Mouse (Mus musculus) midbrain, embryonic 11.5 days (tissue): ENCODE measurements around the gene Arhgap28. TPM values are rescaled to one million over a fixed set of nuclear protein-coding genes. Genes with fewer than 3 reads are reported as not detected.

Source experiments
- ATAC-seq: fragments of 200-750 bp; cut with Nextera tagmentation; 2 replicates; pipeline ENCODE4 v1.8.0; 2017; ENCODE audit warnings: moderate TSS enrichment, moderate library complexity; ENCODE audit not compliant: low FRiP score
- DNase-seq: peaks from one replicate; pipeline ENCODE4 v3.0.0; 2015; ENCODE audit warnings: low spot score; ENCODE audit errors: missing footprints
- H3K27ac ChIP-seq: fragments of 300-500 bp; sonication (generic); 2 replicates; pipeline ENCODE4 v1.5.1; 2014; ENCODE audit warnings: low read depth, low read length
- H3K27me3 ChIP-seq: fragments of 300-500 bp; sonication (generic); 2 replicates; pipeline ENCODE4 v1.6.1; 2014; ENCODE audit warnings: mild to moderate bottlenecking, low read length, moderate library complexity, mixed read lengths; ENCODE audit not compliant: control insufficient read depth, insufficient read depth
- H3K36me3 ChIP-seq: fragments of 300-500 bp; sonication (generic); 2 replicates; pipeline ENCODE4 v1.6.1; 2014; ENCODE audit warnings: mild to moderate bottlenecking, low read length, moderate library complexity, mixed read lengths; ENCODE audit not compliant: control insufficient read depth, insufficient read depth
- H3K4me1 ChIP-seq: fragments of 300-500 bp; sonication (generic); 2 replicates; pipeline ENCODE4 v1.6.1; 2014; ENCODE audit warnings: low read length; ENCODE audit not compliant: control insufficient read depth, insufficient read depth
- H3K4me2 ChIP-seq: fragments of 300-500 bp; sonication (generic); 2 replicates; pipeline ENCODE4 v1.6.1; 2014; ENCODE audit warnings: mild to moderate bottlenecking, moderate library complexity
- H3K4me3 ChIP-seq: fragments of 300-500 bp; sonication (generic); 2 replicates; pipeline ENCODE4 v1.5.1; 2014; ENCODE audit warnings: low read depth, low read length
- H3K9ac ChIP-seq: fragments of 300-500 bp; sonication (generic); 2 replicates; pipeline ENCODE4 v1.6.1; 2014; ENCODE audit warnings: low read length
- H3K9me3 ChIP-seq: fragments of 300-500 bp; sonication (generic); 2 replicates; pipeline ENCODE4 v1.6.1; 2016; ENCODE audit warnings: low read length; ENCODE audit not compliant: control insufficient read depth
- WGBS: fragments of 180-500 bp; shearing (Covaris S2); extraction: QIAGEN DNeasy Blood & Tissue Kit; methylation state at CpG from one replicate; pipeline ENCODE4 v1.1.7; 2014; 5-methylcytosine and 5-hydroxymethylcytosine counted together
- polyA plus RNA-seq: library from polyadenylated mRNA; unstranded; fragments of >200 nt; fragmentation: Nextera tagmentation; extraction: Ambion mirVana; gene quantifications from 2 replicates; pipeline ENCODE4 v1.2.1, GENCODE M21; 2014

The Arhgap28 gene
- polyA plus RNA-seq, 1 experiment from 2014 or later = 21.7 TPM

DNA sequence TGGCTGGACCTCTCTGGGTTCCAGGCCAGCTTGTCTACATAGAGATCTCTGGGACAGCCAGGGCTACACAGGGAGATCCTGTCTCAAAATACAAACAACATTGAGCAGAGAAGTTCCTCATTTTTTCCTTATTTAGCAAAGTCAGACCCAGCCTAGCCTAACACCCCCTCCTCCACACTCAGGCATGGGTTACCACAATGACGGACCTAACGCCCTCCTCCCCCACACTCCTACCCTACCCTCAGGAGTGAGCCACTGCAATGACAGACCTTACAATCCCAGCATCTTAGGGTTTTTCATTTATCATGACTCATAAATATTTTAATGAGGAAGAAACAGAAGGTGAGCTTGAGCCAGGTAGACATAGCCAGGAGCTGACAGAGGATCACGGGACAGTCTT, 73.0 kb downstream of the Arhgap28 start:
- Histone ChIP-seq H3K4me2 (no peak overlapping the region), H3K36me3 (no peaks in the 10 kb centered on the region), H3K27ac (no peak overlapping the region), H3K4me1 (no peaks in the 10 kb centered on the region), H3K4me3 (no peak overlapping the region), H3K27me3 (no peaks in the 10 kb centered on the region), H3K9ac (no peak overlapping the region), H3K9me3 (no peaks in the 10 kb centered on the region)
- DNase-seq = no peak
- no peak for ATAC-seq
- 86% methylated on average over 3 of the region's 3 CpGs for WGBS

- Histone ChIP-seq H3K9ac (no peak overlapping the region), H3K27me3 (no peaks in the 10 kb centered on the region), H3K27ac (no peak overlapping the region), H3K4me2 (no peak overlapping the region), H3K9me3 (no peaks in the 10 kb centered on the region), H3K4me1 (no peaks in the 10 kb centered on the region), H3K4me3 (no peak overlapping the region), H3K36me3 (no peaks in the 10 kb centered on the region)
- 93% methylated on average over 3 of the region's 3 CpGs for WGBS
- DNase-seq (no peak), ATAC-seq (no peak)
These were observed 73.5 kb downstream of the Arhgap28 start for GRCm38 (mm10) chr17:67930467-67930866.

GRCm38 (mm10) chr17:67928280-67928679, 75.6 kb downstream of the Arhgap28 start:
- no peak overlapping the region for H3K4me3 ChIP-seq
- H3K4me2 ChIP-seq = no peak overlapping the region
- no peak for ATAC-seq
- H3K4me1 ChIP-seq = no peaks in the 10 kb centered on the region
- no peaks in the 10 kb centered on the region for H3K36me3 ChIP-seq
- H3K9ac ChIP-seq = no peak overlapping the region
- 87% methylated on average over 6 of the region's 6 CpGs for whole genome bisulfite sequencing
- H3K27ac ChIP-seq = no peak overlapping the region
- DNase-seq = no peak
- H3K9me3 ChIP-seq = no peaks in the 10 kb centered on the region
- no peaks in the 10 kb centered on the region for H3K27me3 ChIP-seq

DNA sequence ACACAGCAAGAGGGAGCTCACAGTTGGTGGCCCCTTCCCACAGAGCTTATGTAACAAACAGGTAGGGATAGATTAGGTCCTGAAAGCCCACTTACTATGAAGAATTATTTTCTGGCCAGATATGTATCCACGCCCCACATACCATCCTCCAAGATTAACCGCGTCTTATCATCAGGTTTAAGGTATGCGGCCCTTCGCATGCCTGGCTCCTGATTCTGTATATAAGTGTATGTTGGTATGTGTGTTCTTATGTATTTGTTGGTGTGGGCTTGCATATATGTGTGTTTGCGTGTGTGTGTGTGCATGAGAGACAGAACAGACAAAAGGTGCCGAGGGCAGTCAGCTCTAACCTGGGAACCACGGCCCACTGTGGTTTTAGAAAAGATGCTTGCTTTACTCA, 76.1 kb downstream of the Arhgap28 start:
- Histone ChIP-seq H3K9ac (no peak overlapping the region), H3K36me3 (no peaks in the 10 kb centered on the region), H3K27me3 (no peaks in the 10 kb centered on the region), H3K27ac (no peak overlapping the region), H3K4me2 (no peak overlapping the region), H3K4me1 (no peaks in the 10 kb centered on the region), H3K4me3 (no peak overlapping the region), H3K9me3 (no peaks in the 10 kb centered on the region)
- 92% methylated on average over 8 of the region's 8 CpGs for WGBS
- DNase-seq (no peak), ATAC-seq (no peak)

- Histone ChIP-seq H3K4me2 (no peak overlapping the region), H3K27me3 (no peaks in the 10 kb centered on the region), H3K4me1 (no peaks in the 10 kb centered on the region), H3K27ac (no peak overlapping the region), H3K9me3 (no peaks in the 10 kb centered on the region), H3K36me3 (no peaks in the 10 kb centered on the region), H3K4me3 (no peak overlapping the region), H3K9ac (no peak overlapping the region)
- no peak for ATAC-seq
- WGBS = 76% methylated on average over 7 of the region's 7 CpGs
- DNase-seq = peak; percentile 62
These were observed 84.0 kb downstream of the Arhgap28 start for GRCm38 (mm10) chr17:67919959-67920358.

GRCm38 (mm10) chr17:67918201-67918600, 85.7 kb downstream of the Arhgap28 start:
- Histone ChIP-seq H3K4me2 (no peak overlapping the region), H3K9me3 (no peaks in the 10 kb centered on the region)

DNA sequence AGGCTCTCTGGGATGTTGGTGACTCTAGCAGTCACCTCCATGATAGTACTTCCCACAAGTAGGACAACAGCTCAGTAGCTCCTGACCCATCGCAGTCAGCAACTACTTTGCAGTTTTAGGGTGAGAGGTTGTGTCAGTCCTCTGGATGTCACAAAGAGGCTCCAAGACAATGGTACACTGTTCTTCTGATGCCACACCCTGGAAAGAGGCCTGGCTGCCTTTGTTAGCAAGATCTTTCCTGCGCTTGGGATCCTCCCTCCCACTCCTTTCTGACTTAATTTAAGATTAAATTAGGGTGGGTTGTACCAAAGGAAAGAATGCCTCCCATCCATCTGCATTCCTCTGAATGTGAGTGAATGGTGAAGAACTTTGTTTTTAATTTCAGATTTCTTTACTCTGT, 87.0 kb downstream of the Arhgap28 start:
- WGBS = 73% methylated on average over 2 of the region's 2 CpGs
- no peak overlapping the region for H3K9ac ChIP-seq
- no peak overlapping the region for H3K27ac ChIP-seq
- peak; percentile 12 for DNase-seq
- ATAC-seq = no peak
- H3K27me3 ChIP-seq = no peaks in the 10 kb centered on the region
- no peaks in the 10 kb centered on the region for H3K9me3 ChIP-seq
- no peak overlapping the region for H3K4me2 ChIP-seq
- no peaks in the 10 kb centered on the region for H3K4me1 ChIP-seq
- no peaks in the 10 kb centered on the region for H3K36me3 ChIP-seq
- no peak overlapping the region for H3K4me3 ChIP-seq

More at GRCm38 (mm10) chr17:67918201-67918600, 85.7 kb downstream of the Arhgap28 start:
- DNase-seq (peak; percentile 14), ATAC-seq (no peak)
- WGBS = 94% methylated on average over 7 of the region's 7 CpGs
- H3K4me3 ChIP-seq = no peak overlapping the region
- H3K27me3 ChIP-seq = no peaks in the 10 kb centered on the region
- no peaks in the 10 kb centered on the region for H3K36me3 ChIP-seq
- no peak overlapping the region for H3K9ac ChIP-seq
- H3K4me1 ChIP-seq = no peaks in the 10 kb centered on the region
- H3K27ac ChIP-seq = no peak overlapping the region

GRCm38 (mm10) chr17:67912640-67913039, 91.3 kb downstream of the Arhgap28 start:
- DNase-seq (peak; percentile 89), ATAC-seq (peak; percentile 52; the same call in 1 of the 2 replicates)
- Histone ChIP-seq H3K36me3 (no peaks in the 10 kb centered on the region), H3K4me3 (no peak overlapping the region), H3K4me1 (no peaks in the 10 kb centered on the region), H3K27me3 (no peaks in the 10 kb centered on the region), H3K4me2 (no peak overlapping the region), H3K9me3 (no peaks in the 10 kb centered on the region), H3K27ac (no peak overlapping the region), H3K9ac (no peak overlapping the region)
- WGBS = 64% methylated on average over 12 of the region's 12 CpGs

- 86% methylated on average over 11 of the region's 11 CpGs for WGBS
- Histone ChIP-seq H3K9ac (no peak overlapping the region), H3K27ac (no peak overlapping the region), H3K27me3 (no peaks in the 10 kb centered on the region), H3K9me3 (no peaks in the 10 kb centered on the region), H3K36me3 (no peaks in the 10 kb centered on the region), H3K4me3 (no peak overlapping the region), H3K4me1 (no peaks in the 10 kb centered on the region), H3K4me2 (no peak overlapping the region)
- DNase-seq = peak; percentile 73
- ATAC-seq = no peak
These were observed 91.9 kb downstream of the Arhgap28 start for GRCm38 (mm10) chr17:67912051-67912450.

DNA sequence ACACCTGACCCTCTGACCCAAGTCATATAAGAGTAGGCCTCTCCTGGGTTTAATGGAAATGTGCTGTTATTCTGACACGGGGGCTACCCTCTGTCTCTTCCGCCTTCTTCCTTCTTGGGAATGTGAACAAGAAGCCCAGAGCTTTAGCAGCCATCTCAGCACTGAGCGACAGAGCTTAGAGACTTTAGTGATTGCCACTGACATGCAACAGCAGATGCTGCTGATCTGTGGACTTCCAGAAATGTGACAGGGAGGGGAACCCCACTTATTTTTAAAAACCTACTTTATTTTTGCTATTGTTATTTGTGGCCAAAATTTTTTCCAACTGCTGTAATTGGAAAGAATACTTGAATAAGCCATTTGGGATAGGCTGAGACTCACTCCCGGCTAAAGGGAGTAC, 95.4 kb downstream of the Arhgap28 start:
- ATAC-seq = no peak
- no peaks in the 10 kb centered on the region; the same call in 1 of the 2 replicates for H3K4me1 ChIP-seq
- no peak for DNase-seq
- no peaks in the 10 kb centered on the region for H3K9me3 ChIP-seq
- H3K36me3 ChIP-seq = no peaks in the 10 kb centered on the region
- no peak overlapping the region for H3K27ac ChIP-seq
- H3K4me2 ChIP-seq = no peak overlapping the region
- H3K9ac ChIP-seq = no peak overlapping the region
- no peak overlapping the region for H3K4me3 ChIP-seq
- H3K27me3 ChIP-seq = no peaks in the 10 kb centered on the region
- WGBS = 85% methylated on average over 4 of the region's 4 CpGs
